Mouse (Mus musculus) liver, embryonic 11.5 days (tissue): ENCODE data around the gene Cyld. TPM values are rescaled to one million over a fixed set of nuclear protein-coding genes. Genes with fewer than 3 reads are reported as not detected.

Experiments used
- ATAC-seq: fragments of 200-750 bp; cut with Nextera tagmentation; replicated peaks from 2 replicates; pipeline ENCODE4 v1.8.0; 2017; ENCODE audit warnings: moderate number of reproducible peaks, mild to moderate bottlenecking, moderate TSS enrichment, moderate library complexity; ENCODE audit not compliant: low FRiP score
- DNase-seq: peaks from one replicate; pipeline ENCODE4 v3.0.0-alpha.2; 2017; ENCODE audit warnings: low spot score
- H3K27ac ChIP-seq: fragments of 300-500 bp; sonication (generic); 2 replicates; pipeline ENCODE4 v1.5.1; 2014; ENCODE audit warnings: mild to moderate bottlenecking, low read depth, low read length, control low read depth
- H3K27me3 ChIP-seq: fragments of 300-500 bp; sonication (generic); replicated peaks from 2 replicates; pipeline ENCODE4 v1.6.1; 2014; ENCODE audit warnings: low read length, mixed read lengths; ENCODE audit not compliant: control insufficient read depth, insufficient read depth
- H3K36me3 ChIP-seq: fragments of 300-500 bp; sonication (generic); 2 replicates; pipeline ENCODE4 v1.6.1; 2014; ENCODE audit warnings: mild to moderate bottlenecking, low read length, moderate library complexity, mixed read lengths; ENCODE audit not compliant: control insufficient read depth, insufficient read depth
- H3K4me1 ChIP-seq: fragments of 300-500 bp; sonication (generic); replicated peaks from 2 replicates; pipeline ENCODE4 v1.6.1; 2014; ENCODE audit warnings: low read length, mixed read lengths; ENCODE audit not compliant: control insufficient read depth, insufficient read depth
- H3K4me2 ChIP-seq: fragments of 300-500 bp; sonication (generic); 2 replicates; pipeline ENCODE4 v1.6.1; 2014; ENCODE audit warnings: mild to moderate bottlenecking, control low read depth, moderate library complexity
- H3K4me3 ChIP-seq: fragments of 300-500 bp; sonication (generic); 2 replicates; pipeline ENCODE4 v1.5.1; 2014; ENCODE audit warnings: low read depth, low read length, control low read depth
- H3K9ac ChIP-seq: fragments of 300-500 bp; sonication (generic); 2 replicates; pipeline ENCODE4 v1.6.1; 2014; ENCODE audit warnings: low read depth, low read length, control low read depth
- H3K9me3 ChIP-seq: fragments of 300-500 bp; sonication (generic); 2 replicates; pipeline ENCODE4 v1.6.1; 2016; ENCODE audit warnings: low read length, inconsistent platforms, mixed read lengths; ENCODE audit not compliant: control insufficient read depth
- WGBS: fragments of 180-500 bp; shearing (Covaris S2); extraction: QIAGEN DNeasy Blood & Tissue Kit; methylation state at CpG from one replicate; pipeline ENCODE4 v1.1.7; 2014; 5-methylcytosine and 5-hydroxymethylcytosine counted together
- polyA plus RNA-seq: library from polyadenylated mRNA; unstranded; fragments of >200 nt; fragmentation: Nextera tagmentation; extraction: Ambion mirVana; gene quantifications from 2 replicates; pipeline ENCODE4 v1.2.1, GENCODE M21; 2014

Cyld gene
- polyA plus RNA-seq, 1 experiment from 2014 or later = 9.8 TPM

DNA sequence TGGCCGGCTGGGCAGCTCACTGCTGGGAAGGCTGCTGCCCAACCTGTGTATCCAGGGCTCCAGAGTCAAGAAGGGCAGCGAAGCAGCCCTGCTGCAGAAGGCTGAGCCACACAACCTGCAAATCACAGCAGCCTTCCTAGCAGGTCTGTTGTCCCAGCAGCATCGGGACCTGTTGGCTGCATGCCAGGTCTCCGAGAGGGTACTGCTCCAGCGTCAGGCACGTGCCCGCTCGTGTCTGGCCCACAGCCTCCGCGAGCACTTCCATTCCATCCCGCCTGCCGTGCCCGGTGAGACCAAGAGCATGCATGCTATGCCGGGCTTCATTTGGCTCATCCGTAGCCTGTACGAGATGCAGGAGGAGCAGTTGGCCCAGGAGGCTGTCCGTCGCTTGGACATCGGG, 31.9 kb upstream of the Cyld start:
- H3K4me3 ChIP-seq = no peak overlapping the region
- no peak for DNase-seq
- no peaks in the 10 kb centered on the region for H3K4me1 ChIP-seq
- no peaks in the 10 kb centered on the region for H3K36me3 ChIP-seq
- ATAC-seq = no peak
- H3K4me2 ChIP-seq = no peak overlapping the region
- H3K9me3 ChIP-seq = no peaks in the 10 kb centered on the region
- 91% methylated on average over 19 of the region's 19 CpGs for WGBS
- H3K27me3 ChIP-seq = no peaks in the 10 kb centered on the region
- no peak overlapping the region for H3K9ac ChIP-seq
- no peak overlapping the region for H3K27ac ChIP-seq

GRCm38 (mm10) chr8:88666435-88666834, 30.4 kb upstream of the Cyld start:
- Histone ChIP-seq H3K27me3 (no peaks in the 10 kb centered on the region), H3K27ac (no peak overlapping the region), H3K4me2 (no peak overlapping the region), H3K36me3 (no peaks in the 10 kb centered on the region), H3K9me3 (no peaks in the 10 kb centered on the region), H3K9ac (no peak overlapping the region), H3K4me3 (no peak overlapping the region), H3K4me1 (no peaks in the 10 kb centered on the region)
- ATAC-seq (no peak), DNase-seq (no peak)
- WGBS = 24% methylated on average over 1 of the region's 1 CpGs

DNA sequence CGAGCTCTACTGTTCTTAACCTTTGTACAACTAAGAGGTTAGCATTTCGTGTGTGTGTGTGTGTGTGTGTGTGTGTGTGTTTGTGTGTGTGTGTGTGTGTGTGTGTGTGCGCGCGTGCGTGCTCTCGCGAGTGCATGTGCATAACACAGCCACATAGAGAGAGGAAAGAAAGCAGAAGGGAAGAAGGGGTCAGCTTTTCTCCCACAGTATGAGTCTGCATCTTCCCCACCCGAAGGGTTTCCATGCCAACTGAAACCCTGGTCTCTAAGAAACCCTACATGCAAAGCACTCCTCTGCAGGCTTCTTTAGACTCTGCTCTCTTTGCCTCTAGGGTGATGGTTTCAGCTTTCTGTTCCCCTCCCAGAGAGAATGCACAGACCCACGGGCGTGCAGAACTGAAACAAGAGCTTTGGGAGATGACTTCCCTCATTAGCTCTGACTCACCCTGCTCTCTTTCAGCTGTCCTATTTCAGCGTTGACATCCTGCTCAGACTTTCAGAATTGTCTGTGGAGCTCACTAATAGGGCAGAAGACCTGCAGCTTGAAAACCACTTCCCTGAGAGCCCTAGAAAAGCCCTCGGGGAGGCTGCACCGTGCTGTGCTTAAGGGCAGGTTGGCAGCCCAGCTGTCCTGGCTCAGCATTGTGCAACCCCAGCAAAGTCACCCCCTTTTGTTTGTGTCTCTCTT, 28.3 kb upstream of the Cyld start:
- DNase-seq (no peak), ATAC-seq (no peak)
- Histone ChIP-seq H3K4me1 (no peaks in the 10 kb centered on the region), H3K27me3 (no peaks in the 10 kb centered on the region), H3K27ac (no peak overlapping the region), H3K36me3 (no peaks in the 10 kb centered on the region), H3K4me3 (no peak overlapping the region), H3K4me2 (no peak overlapping the region), H3K9ac (no peak overlapping the region), H3K9me3 (no peaks in the 10 kb centered on the region)
- WGBS = 62% methylated on average over 14 of the region's 14 CpGs

DNA sequence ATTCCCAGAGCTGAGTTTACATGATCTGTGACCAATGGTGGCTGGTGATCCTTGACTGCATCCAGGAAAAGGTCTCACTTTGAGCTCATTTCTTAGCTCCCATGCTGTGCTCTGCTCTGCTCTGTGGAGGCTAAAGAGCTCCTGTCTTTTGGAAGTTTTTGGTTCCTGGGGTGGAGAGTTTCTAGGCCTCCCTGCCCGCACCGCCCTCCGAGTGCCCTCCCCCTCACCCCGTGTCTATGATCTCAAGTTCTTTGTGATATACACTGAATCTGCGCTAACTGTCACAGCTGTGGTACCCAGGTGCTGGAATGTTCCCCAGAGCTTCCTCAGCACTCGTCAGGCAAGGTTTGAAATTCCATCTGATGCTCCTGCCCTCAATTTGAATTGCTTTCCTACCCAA, 26.0 kb upstream of the Cyld start:
- Histone ChIP-seq H3K27ac (no peak overlapping the region), H3K27me3 (no peaks in the 10 kb centered on the region), H3K36me3 (no peaks in the 10 kb centered on the region), H3K4me2 (no peak overlapping the region), H3K9me3 (no peaks in the 10 kb centered on the region), H3K9ac (no peak overlapping the region), H3K4me1 (no peaks in the 10 kb centered on the region), H3K4me3 (no peak overlapping the region)
- WGBS = 82% methylated on average over 6 of the region's 6 CpGs
- ATAC-seq = no peak
- no peak for DNase-seq

DNA sequence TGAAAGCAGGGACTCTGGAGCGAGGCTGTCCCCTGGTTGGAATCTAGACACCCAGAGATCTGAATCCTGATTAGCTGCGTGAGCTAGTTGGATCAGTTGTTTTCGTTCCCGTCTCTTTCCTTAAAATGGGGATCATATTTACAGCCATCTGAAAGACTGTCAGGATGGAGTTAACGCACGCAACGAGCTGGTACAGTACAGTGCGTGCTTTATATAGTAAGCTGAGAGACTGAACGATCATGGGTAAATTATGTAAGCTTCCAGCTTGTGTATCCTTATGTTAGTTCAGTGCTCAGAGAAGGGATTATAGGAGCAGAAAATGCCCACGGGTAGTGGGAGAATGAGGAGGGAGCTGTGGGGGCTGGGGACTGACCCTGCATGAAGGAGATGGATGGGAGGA, 25.3 kb upstream of the Cyld start:
- Histone ChIP-seq H3K4me1 (no peaks in the 10 kb centered on the region), H3K9ac (no peak overlapping the region), H3K27ac (no peak overlapping the region), H3K27me3 (no peaks in the 10 kb centered on the region), H3K9me3 (no peaks in the 10 kb centered on the region), H3K4me2 (no peak overlapping the region), H3K4me3 (no peak overlapping the region), H3K36me3 (no peaks in the 10 kb centered on the region)
- WGBS = 83% methylated on average over 10 of the region's 10 CpGs
- no peak for ATAC-seq
- DNase-seq = no peak

GRCm38 (mm10) chr8:88673859-88674258, 23.0 kb upstream of the Cyld start:
- WGBS = 79% methylated on average over 5 of the region's 5 CpGs
- DNase-seq (no peak), ATAC-seq (no peak)
- Histone ChIP-seq H3K4me1 (no peaks in the 10 kb centered on the region), H3K4me3 (no peak overlapping the region), H3K27ac (no peak overlapping the region), H3K36me3 (no peaks in the 10 kb centered on the region), H3K27me3 (no peaks in the 10 kb centered on the region), H3K9me3 (no peaks in the 10 kb centered on the region), H3K4me2 (no peak overlapping the region), H3K9ac (no peak overlapping the region)

DNA sequence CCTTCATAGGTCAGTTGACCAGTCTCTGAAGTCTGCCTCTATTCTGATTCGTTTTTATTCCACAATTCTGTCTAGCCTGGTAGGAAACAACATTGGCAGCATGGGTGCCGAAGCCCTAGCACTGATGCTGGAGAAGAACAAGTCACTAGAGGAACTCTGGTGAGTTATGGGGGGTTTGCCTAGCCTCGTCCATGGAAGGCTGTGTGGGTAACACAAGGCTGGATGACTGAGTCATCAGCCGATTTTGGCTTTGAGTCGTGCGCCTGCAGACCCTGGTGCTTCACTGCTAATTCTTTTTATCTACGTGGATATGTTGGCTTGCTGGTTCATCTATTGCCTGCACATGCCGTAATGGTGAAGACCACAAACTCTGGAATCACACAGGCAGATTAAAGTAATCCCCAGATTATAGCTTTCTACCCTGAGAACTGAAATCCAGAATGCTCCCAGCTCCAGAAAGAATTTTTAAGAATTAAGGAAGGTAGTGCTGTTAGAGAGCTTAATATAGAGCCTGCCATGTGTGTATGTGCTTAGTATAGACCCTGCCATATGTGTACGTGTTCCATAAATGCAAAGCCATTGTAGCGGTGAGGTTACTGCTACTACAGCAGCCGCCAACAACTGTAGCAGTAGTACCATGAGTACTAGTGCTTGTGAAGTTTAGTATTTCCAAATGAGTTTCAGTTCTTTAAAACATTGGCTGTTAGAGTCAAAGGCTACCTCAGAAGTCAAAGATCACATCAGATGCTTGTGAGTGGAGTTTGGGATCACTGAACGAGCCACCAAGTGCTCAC, 21.3 kb upstream of the Cyld start:
- Histone ChIP-seq H3K27me3 (no peaks in the 10 kb centered on the region), H3K4me3 (no peak overlapping the region), H3K4me1 (no peaks in the 10 kb centered on the region), H3K27ac (no peak overlapping the region), H3K9me3 (no peaks in the 10 kb centered on the region), H3K36me3 (no peaks in the 10 kb centered on the region), H3K9ac (no peak overlapping the region), H3K4me2 (no peak overlapping the region)
- WGBS = 78% methylated on average over 12 of the region's 12 CpGs
- no peak for DNase-seq
- no peak for ATAC-seq

DNA sequence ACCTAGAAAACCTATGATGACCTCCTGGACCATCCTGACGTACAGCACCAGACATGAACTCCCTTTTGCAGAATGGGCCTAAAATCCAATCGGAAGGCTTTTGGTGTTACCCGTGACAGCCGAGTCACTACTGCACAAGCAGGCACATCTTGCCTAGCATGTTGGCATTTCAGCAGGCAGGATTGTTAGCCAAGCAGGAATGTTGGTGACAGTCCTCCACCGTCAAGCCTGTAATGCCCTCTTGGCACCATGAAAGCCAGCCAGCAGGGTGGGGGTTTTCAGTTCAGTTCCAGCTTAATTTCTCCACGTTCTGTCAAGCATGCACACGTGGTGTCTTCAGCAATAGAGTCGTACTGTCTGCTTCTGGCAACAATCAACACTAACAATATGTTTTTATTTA, 19.8 kb upstream of the Cyld start:
- no peak overlapping the region for H3K9ac ChIP-seq

DNA sequence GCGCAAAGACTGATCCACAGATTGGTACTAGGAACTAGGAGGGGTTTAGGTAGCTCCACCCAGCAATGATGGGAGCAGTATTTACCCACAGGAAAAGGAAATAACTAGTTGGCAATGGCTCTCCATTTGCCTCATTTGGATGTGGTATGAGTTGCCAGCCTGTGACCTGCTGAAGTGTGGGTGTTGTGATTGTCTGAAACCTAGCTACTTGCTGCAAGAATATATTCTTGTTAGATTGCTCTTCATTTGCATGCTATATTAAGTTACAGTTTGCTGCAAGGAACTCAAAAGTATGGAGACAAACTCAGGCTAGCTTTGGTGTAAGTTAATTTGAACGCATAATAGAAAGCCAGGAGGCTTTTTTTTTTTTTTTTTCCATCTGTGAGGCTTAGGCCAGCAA, 16.3 kb upstream of the Cyld start:
- Histone ChIP-seq H3K36me3 (no peaks in the 10 kb centered on the region), H3K4me2 (no peak overlapping the region), H3K27me3 (no peaks in the 10 kb centered on the region), H3K9me3 (no peaks in the 10 kb centered on the region), H3K4me3 (no peak overlapping the region), H3K27ac (no peak overlapping the region), H3K9ac (no peak overlapping the region), H3K4me1 (no peaks in the 10 kb centered on the region)
- ATAC-seq (no peak), DNase-seq (no peak)
- 84% methylated on average over 2 of the region's 2 CpGs for WGBS

More for the DNA sequence above, 19.8 kb upstream of the Cyld start:
- Histone ChIP-seq H3K27ac (no peak overlapping the region), H3K9me3 (no peaks in the 10 kb centered on the region), H3K27me3 (no peaks in the 10 kb centered on the region), H3K4me2 (no peak overlapping the region), H3K4me3 (no peak overlapping the region), H3K36me3 (no peaks in the 10 kb centered on the region), H3K4me1 (no peaks in the 10 kb centered on the region)
- WGBS = 83% methylated on average over 8 of the region's 8 CpGs
- DNase-seq (no peak), ATAC-seq (no peak)
